Mouse (Mus musculus) liver, postnatal 0 days (tissue): Measurements from ENCODE around the gene Naaa.

Source experiments
- CTCF ChIP-seq: sonication (generic); IDR thresholded peaks from 2 replicates; pipeline ENCODE4 v1.5.1; 2016; ENCODE audit warnings: antibody characterized with exemption, low read depth
- EP300 ChIP-seq: IDR thresholded peaks from 2 replicates; pipeline ENCODE4 v1.6.1; 2016; ENCODE audit warnings: antibody characterized with exemption, low read depth, mild to moderate bottlenecking

DNA sequence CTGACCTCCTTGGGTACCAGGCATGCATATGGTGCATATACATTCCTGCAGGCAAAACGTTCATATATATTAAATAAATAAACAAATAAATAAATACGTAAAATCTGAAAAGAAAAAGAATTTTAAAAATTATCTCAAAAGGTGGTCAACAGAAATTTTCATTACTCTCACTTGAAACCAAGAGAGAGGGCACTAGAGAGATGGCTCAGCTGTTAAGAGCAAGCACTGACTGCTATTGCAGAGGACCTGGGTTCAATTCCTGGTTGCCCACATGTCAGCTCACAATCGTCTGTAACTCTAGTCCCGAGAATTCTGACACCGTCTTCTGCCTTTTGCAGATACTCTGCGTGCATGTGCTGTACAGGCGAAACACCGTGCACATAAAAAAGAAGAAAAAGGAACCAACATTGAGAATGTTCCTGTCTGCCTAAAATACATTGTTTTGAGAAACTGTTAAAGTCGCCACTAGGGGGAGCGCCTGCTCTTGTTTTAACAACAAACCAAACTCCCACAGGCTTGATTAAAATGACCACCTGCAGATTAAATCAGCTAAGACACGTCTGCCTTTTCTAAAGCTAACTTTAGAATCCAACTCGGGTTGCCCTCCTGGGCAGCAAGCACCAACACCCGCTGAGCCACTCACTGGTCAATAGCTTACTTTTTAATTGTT, 34.2 kb upstream of the Naaa start:
- TF ChIP-seq CTCF (peak; percentile 85), EP300 (peak; percentile 50; the same call in 1 of the 2 replicates)
